26 mouse cellular contexts compared by ENCODE assay signal in the genomic region with DNA sequence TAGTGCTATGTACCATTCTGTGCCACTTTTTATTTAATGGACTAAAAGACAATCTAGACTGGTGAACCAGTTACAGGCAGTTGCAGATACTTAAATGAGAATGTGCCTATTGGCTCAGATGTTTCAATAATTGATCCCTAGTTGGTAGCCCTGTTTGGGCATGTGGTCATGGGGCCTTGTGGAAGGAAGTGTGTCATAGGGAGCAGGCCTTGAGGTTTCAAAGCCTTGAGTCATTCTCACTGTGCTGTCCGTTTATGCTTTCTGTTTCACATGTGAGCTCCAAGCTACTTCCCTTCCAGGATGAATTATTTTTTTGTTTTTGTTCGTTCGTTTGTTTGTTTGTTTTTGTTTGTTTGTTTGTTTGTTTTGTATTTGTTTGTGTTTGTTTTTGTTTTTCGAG.
"Had no signal": no experiment of that assay in that cellular context is flagged by ENCODE, and none has a peak within 500 bp of the region (broad histone marks: within the 10 kb centered on the region; RNA-seq: fewer than 3 reads in every experiment).

No protein-coding gene starts in this region.

- DNase-seq: gastrocnemius, adult 2 months; gastrocnemius, postnatal 10 days; gastrocnemius, postnatal 25 days; heart, adult 11 months; heart, adult 2 months; heart, postnatal 14 days; heart, postnatal 36 days; kidney, adult 11 months; kidney, adult 9 months; kidney, postnatal 14 days; kidney, postnatal 36 days; layer of hippocampus, adult 9-11 months; liver; liver, embryonic 13.5 days had no signal

- H3K27me3 ChIP-seq: heart, embryonic 13.5 days; heart, embryonic 15.5 days; hindbrain, embryonic 13.5 days; hindbrain, embryonic 15.5 days; kidney, embryonic 15.5 days; limb, embryonic 12.5 days; liver, embryonic 13.5 days; liver, embryonic 15.5 days had no signal

- H3K27ac ChIP-seq: gastrocnemius, adult 2 months; heart, adult 2 months; heart, embryonic 13.5 days; heart, embryonic 15.5 days; hindbrain, embryonic 13.5 days; hindbrain, embryonic 15.5 days; hindbrain, postnatal 0 days; kidney, embryonic 15.5 days; kidney, postnatal 0 days; left cerebral cortex, adult 2 months; limb, embryonic 10.5 days; limb, embryonic 12.5 days; liver, embryonic 13.5 days; liver, embryonic 15.5 days had no signal

- H3K4me1 ChIP-seq: heart, embryonic 13.5 days; heart, embryonic 15.5 days; hindbrain, embryonic 13.5 days; hindbrain, embryonic 15.5 days; kidney, embryonic 15.5 days; limb, embryonic 10.5 days; limb, embryonic 12.5 days; liver, embryonic 13.5 days; liver, embryonic 15.5 days had no signal

- H3K4me3 ChIP-seq: gastrocnemius, adult 2 months; heart, adult 2 months; heart, embryonic 13.5 days; heart, embryonic 15.5 days; hindbrain, embryonic 13.5 days; hindbrain, embryonic 15.5 days; kidney, embryonic 15.5 days; left cerebral cortex, adult 2 months; limb, embryonic 10.5 days; limb, embryonic 12.5 days; liver, embryonic 13.5 days; liver, embryonic 15.5 days had no signal

- H3K36me3 ChIP-seq: heart, embryonic 13.5 days; heart, embryonic 15.5 days; hindbrain, embryonic 13.5 days; hindbrain, embryonic 15.5 days; kidney, embryonic 15.5 days; limb, embryonic 10.5 days; limb, embryonic 12.5 days; liver, embryonic 13.5 days; liver, embryonic 15.5 days had no signal

- ATAC-seq: hindbrain, postnatal 0 days; intestine, embryonic 16.5 days had no signal
